Mouse (Mus musculus) embryo, embryonic 10.5 days (tissue): ENCODE results near the gene Sh3pxd2a.

Experiments
- DNase-seq: peaks from one replicate; pipeline ENCODE4 v3.0.0-alpha.2; 2015; ENCODE audit warnings: low spot score

Gene Sh3pxd2a

DNA sequence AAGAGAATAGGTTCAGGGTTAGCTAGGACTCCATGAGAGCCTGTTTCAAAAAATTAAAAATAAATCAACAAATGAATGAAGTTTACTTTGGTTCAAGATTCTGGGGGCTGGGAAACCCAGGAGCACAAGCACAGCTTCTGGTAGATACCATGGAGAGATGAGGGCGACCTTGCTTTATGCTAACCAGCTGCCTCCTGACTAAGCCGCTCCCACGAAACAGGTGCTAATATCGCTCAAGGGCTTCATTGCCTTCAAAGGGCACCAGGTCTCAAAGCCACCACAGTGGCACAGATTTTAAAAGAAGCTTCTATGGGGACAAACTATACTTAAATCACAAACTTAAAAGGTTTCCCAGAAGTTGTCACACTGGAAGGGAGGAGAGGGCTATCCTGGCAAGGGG is 27.2 kb downstream of the Sh3pxd2a start:
- no peak for DNase-seq

- DNase-seq, result no peak
These were observed 28.0 kb downstream of the Sh3pxd2a start for GRCm38 (mm10) chr19:47436236-47436635.

DNA sequence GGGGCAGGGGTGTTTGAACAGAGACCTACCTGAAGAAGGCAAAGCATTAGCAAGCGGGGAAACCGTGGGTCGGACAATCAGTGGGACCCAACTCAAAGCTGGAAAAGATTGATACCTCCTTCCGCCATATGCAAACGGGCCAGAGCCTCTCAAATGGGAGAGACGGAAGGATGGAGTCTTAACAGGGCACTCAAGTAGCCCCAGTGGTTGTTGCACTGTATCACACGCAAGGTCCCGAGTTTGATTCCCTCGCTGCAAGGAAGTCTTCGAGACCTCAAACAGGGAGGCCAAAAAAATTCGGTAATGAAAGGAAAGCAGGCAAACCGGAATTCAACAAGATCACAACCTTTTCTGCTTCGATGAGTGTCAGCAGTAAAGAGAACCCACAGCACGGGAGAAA is 29.5 kb downstream of the Sh3pxd2a start:
- no peak for DNase-seq

- DNase-seq, result peak; percentile 49
These were observed 31.9 kb downstream of the Sh3pxd2a start for GRCm38 (mm10) chr19:47432339-47432738.

- no peak for DNase-seq
These were observed 32.8 kb downstream of the Sh3pxd2a start for GRCm38 (mm10) chr19:47431189-47431931.

DNA sequence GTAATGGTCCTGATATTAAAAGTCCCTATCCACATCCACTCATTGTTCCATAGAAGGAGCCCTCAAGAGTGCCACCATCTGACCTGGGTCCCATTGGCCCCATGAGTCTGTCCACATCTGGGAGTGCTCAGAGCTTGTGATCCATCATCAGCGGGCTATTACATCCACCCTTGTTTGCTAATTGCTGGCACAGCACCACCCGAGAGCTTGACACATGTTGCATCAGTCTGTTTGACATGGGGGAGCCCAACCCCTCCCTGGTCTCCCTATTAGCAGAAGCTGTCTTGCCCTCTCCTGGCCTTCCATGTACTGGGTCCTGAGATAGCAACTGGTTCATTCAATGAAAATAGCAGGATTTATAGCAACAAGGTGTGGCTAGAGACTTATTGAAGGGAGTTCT is 34.0 kb downstream of the Sh3pxd2a start:
- no peak for DNase-seq

GRCm38 (mm10) chr19:47429245-47429644 is 35.0 kb downstream of the Sh3pxd2a start:
- DNase-seq, result no peak

DNA sequence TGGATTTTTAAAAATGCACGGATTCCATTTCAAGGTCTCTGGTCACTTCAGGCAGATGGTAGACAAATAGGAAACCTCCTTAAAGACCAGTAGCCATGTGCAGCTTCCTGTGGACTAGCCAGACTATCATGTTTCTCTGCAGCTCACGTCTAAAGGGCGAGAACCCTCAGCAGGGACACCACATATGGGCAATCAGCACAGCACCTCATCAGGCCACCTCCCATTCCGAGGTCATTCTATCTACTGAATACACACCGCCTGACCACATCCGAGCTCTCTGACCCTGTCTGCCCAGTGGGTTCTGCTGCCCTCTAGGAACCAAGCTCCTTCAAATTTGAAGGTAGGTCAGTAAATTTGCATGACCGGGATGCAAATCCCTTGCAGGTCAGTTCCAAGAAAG is 35.4 kb downstream of the Sh3pxd2a start:
- no peak for DNase-seq

DNA sequence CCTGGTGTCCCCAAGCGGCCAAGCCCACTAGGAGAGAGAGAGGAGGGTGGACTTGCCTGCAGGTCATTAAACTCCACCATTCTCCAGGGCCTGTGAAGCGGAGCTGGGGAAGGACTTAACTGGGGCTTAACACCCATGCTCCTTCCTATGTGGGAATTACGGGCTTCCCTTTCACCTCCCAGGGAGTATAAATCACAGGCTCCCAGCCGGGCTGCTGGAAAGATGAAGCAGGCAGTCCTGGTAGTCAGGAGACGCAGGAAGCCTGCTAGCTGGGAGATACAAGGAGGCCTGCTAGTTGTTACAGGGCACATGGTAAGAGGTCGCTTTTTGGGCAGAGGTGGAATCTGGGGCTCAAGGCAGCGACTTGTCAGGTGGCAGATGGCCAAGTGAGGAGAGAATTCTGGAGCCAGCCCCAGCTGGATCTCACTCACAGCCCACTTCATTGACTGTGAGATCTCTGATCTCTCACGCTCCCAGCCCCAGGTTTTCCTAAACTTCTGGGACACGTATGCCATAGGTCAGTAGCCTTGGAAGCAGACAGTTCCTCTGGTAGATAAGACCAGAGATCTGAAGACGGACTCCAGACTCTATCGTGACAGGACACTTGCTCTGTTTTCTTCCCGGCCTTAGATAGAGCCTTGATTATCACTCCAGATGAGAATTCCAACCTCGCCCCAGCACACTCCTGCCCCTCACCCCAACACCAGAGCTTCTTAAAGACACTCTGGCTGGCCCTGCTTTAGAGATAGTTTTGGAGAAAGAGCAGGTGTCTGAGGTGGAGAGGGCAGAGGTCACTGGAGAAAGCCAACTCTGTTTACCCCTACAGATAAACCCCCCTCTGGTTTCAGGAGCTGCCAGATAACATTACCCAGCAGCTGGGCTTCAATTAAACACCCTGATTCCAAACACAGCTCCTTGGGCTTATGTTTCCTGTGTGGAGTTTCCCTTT is 36.1 kb downstream of the Sh3pxd2a start:
- DNase-seq, result peak; percentile 60

- DNase-seq, result no peak
These were observed 40.6 kb downstream of the Sh3pxd2a start for GRCm38 (mm10) chr19:47423632-47424031.

DNA sequence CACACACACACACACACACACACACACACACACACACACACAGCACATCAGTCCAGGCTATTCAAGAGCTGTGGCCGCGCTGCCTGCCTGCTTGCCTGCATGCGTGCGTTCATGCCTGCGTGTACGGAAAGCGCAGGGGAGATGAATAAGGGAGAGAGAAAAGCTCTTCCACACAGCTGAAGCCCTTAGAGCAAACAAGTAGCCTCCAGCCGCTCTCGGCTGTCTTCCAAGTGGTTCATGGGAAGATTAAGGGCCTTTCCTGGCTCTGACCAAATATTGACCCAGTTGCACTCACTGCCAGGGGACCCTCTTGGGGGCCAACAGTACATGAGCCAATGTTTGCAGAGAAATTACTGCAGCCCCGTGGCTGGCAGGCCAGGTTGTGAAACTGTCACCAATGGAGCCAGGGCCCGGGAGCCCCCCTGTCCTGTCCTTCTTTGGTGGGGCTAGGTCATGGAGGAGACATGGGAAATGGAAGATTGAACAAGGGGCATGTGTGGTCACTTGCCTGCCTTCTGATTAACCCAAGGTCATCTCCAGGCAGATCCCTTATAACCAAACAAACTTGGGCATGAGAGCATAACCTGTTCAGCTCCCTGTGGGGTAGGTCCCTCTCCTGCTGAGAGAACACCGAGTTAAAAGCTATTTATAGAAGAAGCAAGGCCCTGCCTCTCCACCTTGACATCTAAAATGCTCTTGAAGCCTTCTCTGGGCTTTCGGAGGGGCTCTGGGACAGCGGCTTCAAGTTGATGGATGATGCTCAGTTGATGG is 42.9 kb downstream of the Sh3pxd2a start:
- no peak for DNase-seq

DNA sequence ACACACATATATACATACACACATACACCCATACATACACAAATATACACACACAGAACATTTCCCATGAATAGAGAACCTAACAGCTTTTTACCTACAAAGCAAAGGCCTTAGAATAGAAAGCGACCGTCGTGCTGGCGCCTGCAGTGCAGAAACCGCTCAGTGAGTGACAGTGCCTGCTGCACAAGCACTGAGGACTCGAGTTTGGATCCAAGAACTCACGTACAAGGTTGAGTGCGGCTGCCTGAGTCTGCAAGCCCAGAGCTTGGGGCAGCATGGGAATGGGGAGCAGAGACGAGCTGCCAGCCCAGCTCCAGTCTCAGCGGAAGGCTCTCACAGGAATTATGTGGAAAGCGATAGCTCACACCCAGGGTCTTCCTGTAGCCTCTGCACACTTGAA is 43.7 kb downstream of the Sh3pxd2a start:
- DNase-seq, result no peak

GRCm38 (mm10) chr19:47419208-47419607 is 45.0 kb downstream of the Sh3pxd2a start:
- no peak for DNase-seq

DNA sequence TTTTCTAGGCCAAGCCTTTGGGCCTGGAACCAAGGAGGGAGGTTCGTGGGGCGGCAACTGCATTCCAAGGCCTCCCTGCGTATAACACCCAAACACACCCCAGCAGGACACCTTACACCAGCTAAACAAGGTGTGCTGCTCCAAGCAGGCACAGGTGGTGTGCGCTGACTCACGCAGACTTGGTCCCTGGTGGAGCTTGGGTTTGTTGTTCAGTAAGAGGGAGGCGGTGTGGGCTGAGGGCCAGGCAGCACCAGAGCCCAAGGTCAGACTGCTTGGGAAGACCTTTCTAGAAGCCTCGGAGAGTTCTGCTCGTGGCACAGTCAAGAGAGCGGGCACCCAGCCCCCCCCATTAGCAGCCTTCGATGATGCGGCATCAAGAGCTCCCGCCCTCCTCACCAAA is 48.0 kb downstream of the Sh3pxd2a start:
- DNase-seq, result no peak

DNA sequence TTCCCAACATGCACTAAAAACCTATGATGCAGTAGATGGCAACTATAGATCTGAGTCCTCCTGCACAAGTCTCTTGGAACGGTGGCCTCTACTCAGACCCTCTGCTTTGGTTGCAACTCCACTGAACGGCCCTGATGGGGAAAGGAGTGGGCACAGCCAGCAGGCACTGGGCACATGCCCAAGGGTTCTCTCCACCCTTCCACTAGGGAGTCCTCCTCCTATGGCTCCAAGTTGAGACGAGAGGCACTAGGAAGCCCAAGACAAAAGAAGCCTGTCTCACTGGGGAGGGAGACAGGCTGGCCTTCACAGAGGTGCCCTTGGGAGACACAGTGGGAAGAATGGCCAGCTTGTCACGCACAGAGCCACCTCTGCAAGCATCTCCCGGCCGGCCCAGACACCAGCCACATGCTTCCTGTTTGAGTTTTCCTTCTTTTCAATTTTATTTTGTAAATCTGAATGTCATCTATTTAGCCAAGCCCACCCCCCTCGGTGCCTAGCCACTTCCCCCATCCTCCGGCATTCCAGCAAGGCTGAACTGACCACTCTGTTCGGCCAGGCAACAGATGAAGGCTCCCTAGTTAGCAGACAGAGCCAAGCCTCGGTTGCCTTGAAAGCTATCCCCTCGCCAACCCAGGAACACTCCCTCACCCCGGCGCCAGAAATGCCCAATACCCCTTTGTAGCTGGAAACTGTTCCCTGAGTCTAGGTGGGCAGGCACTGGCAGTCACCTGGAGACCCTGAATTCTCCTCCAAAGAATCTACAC is 49.9 kb downstream of the Sh3pxd2a start:
- no peak for DNase-seq

DNA sequence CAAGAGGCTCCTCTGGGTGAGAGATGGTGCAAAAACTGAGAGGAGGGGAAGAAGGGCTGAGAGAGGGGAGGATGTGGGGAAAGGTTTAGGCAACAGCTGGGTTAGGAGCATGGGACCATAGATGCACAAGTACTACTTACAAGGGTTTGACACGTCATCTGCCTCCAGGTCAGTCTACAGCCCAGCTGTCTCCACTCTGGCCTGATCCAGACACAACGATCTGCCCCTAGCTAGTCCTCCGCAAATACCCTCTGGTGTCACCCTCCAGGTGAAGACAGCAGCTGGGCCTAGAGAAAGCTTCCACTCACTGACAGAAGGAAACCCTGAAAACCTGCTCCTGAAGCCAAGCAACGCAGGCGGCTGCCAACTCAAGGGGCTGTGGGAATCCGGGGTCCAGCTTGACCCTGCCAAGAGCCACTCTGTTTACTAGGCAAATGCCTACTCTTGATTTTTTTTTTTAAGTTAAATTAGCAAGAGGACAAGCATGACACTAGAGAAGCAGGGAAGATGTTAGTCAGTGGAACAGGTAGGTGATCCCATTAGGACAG is 50.7 kb downstream of the Sh3pxd2a start:
- no peak for DNase-seq

DNA sequence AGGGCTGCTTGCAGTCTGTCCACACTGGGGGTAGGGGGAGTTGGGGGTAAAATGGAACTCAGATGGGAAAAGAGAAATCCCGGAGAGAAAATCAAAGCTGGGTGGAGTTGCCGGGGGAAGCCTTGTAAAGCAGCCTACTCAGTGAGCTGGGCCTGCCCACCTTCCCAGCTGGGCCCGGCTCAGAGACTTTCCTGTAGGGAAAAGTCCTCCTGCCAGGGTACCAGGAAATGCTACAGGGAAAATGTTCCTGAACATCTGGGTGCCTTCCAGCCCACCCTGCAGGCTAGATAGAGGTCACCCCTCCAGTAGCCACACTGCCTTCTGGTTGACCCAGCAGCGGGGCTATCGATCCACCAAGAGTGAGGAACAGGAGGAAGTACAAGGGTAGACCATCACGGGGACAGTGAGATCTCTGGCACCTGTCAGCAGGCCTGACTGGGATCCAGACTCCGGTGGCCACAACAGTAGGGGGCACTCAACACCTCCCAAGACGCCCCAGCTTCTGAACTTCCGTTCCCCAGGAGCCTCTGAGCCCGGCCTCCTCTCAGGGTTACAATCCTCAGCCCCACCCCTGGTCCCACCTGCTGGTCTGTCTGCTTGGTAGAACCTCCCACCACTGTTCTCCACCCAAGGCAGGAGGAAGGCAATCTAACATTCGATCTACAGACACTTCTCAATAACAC is 51.5 kb downstream of the Sh3pxd2a start:
- DNase-seq, result no peak

GRCm38 (mm10) chr19:47410301-47410700 is 53.9 kb downstream of the Sh3pxd2a start:
- DNase-seq, result no peak

DNA sequence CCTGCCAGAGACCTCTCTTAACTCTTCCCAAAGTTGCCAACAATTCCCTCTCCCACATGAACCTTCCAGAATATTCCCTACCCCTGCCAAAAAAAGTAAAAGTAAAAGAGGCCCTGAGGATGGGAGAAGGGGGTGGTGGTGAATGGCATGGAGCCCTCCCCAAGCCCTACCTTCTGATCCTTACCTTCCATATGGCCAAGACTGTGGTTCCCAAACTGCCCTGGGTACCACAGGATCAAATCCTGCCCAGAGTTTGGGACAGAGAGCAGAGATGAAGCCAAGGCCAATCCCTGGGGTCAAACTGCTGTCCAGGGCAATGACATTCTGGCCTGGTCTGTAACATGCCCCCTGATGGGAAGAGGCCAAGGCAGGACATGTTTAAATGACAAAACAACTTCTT is 55.1 kb downstream of the Sh3pxd2a start:
- no peak for DNase-seq

GRCm38 (mm10) chr19:47408656-47409055 is 55.5 kb downstream of the Sh3pxd2a start:
- no peak for DNase-seq

- DNase-seq, result no peak
These were observed 56.9 kb downstream of the Sh3pxd2a start for GRCm38 (mm10) chr19:47407332-47407731.
